Mouse (Mus musculus) urinary bladder, postnatal 36 days (tissue): ENCODE results near the gene Gjb5.

Source experiments
- DNase-seq, 2 experiments: peaks; one replicate each; pipeline ENCODE4 v3.0.0; 2022; ENCODE audit warnings: low spot score in 2 of 2, mixed read lengths in 1 of 2

The Gjb5 gene

DNA sequence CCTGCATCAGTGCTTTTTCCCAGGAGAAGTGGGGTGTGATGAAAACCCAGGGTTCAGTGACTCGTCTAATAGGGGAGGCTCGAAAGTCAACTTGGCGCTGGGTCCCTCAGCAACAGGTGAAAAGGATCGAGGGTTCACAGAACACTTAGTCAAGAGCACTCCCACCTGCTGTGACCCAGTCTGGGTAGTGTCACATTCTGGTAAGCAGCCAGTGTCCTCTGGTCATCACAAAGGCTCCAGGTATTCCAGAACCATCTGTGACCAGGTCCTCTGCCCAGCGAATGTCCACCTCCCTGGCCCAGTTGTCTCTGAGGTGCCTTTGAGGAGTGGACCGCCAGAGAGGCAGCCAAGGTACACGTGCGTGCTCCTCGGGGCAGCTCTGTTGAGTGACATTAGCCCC lies 46.4 kb downstream of the Gjb5 start:
- DNase-seq: no peak

DNA sequence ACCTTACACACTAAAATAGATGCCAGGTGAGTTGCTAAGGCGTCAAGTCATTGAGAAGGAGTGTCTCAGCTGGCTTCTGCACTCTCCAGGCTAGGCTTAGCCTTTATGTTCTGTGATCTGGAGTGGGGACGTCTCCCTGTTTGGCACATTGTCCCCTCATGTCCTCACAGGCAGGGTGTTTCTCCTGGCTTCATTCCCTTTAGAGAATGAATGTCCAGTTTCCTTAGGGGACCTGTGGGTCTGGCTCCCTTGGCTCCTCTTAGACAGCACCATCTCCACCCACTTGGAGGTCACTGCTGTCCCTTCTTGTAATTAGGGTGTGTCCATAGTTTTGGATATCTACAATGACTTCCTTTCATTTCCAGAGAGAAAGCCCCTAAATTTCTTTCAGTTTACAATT lies 51.1 kb downstream of the Gjb5 start:
- no peak for DNase-seq
